Mouse (Mus musculus) hematopoietic stem cell, adult 5-6 weeks (primary cell): Measurements from ENCODE around the gene Mafg. TPM values are rescaled to one million over a fixed set of nuclear protein-coding genes. Genes with fewer than 3 reads are reported as not detected.
"Not testable (repeated sequence)": the region's sequence is repeated elsewhere in the genome, so short reads cannot be mapped to it uniquely, and the experiment has no call there.

Experiments used
- ATAC-seq, 2 experiments: fragments of 125-278 bp in 1 of 2; replicated peaks in 1 of 2; 2 replicates each; pipeline ENCODE4 v1.8.0; 2016 to 2017; ENCODE audit warnings: inconsistent platforms in 2 of 2, mild to moderate bottlenecking in 2 of 2, moderate number of reproducible peaks in 2 of 2, low read depth in 1 of 2, moderate TSS enrichment in 1 of 2; ENCODE audit not compliant: low FRiP score in 2 of 2, poor library complexity in 2 of 2, severe bottlenecking in 2 of 2, insufficient read depth in 1 of 2, low TSS enrichment in 1 of 2
- total RNA-seq: library from RNA; stranded (forward); fragments of 172-1452, 232-1000 nt; gene quantifications from 2 replicates; pipeline ENCODE4 v1.2.3, GENCODE M21; 2017

The Mafg gene
- total RNA-seq, 1 experiment from 2014 or later, result 33.2 TPM

- no peak for ATAC-seq
These were observed 19.9 kb downstream of the Mafg start for GRCm38 (mm10) chr11:120613481-120613972.

DNA sequence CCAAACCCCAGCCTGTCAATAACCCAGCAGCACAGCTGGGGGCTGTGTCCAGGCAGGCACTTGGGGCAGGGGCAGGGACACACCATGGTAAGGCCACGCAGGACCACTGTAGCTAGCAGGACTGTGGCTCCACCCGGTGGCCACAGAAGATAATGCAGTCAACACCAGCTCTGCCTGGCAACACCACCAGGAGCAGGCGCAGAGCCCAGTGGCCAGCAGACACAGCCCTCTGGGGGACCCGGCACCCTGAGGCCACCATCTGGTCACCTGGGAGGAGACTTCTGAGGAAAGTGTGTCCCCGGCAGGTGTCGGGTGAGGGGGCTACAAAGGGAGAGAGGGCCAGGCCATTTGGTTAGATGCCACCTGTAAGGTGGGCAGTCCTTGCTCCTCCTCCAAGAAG, 20.6 kb downstream of the Mafg start:
- peak; percentile 64 to 65 for ATAC-seq

GRCm38 (mm10) chr11:120610477-120611046, 22.8 kb downstream of the Mafg start:
- no peak for ATAC-seq

GRCm38 (mm10) chr11:120609250-120609649, 24.1 kb downstream of the Mafg start:
- no peak for ATAC-seq

DNA sequence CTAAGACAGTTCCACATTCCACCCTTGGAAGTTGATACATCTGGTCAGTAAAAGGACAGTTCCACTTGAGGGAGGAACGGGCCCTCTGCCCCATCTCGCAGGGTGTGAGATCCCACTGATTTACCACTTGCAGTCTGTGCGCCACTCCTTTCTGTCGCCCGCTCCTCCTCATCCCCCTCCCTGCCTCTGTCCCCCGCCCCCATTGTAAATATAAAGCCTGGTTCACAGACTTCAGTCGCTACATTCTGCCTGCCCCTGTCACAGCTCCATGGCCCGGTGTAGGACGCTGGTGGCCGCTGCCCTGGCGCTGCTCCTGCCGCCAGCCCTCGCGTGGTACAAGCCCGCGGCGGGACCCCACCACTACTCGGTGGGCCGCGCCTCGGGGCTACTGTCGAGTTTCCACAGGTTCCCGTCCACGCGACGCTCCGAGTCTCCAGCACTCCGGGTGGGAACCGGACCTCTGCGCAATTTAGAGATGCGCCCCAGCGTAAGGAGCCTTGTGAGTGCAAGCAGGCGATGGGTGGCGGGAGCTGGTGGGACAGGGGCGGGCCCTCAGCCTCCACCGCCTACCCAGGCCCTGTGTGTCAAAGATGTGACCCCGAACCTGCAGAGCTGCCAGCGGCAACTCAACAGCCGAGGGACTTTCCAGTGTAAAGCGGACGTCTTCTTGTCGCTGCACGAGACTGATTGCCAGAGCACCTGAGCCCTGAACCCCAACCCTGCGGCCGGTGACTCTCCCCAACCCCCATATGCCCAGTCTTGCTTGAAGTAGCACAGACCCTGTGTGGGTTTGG, 25.0 kb downstream of the Mafg start, which contains the start of gene Npb:
Npb (plus strand) TSS at position 237 of the 794 bp plus-strand sequence.
- no peak for ATAC-seq

DNA sequence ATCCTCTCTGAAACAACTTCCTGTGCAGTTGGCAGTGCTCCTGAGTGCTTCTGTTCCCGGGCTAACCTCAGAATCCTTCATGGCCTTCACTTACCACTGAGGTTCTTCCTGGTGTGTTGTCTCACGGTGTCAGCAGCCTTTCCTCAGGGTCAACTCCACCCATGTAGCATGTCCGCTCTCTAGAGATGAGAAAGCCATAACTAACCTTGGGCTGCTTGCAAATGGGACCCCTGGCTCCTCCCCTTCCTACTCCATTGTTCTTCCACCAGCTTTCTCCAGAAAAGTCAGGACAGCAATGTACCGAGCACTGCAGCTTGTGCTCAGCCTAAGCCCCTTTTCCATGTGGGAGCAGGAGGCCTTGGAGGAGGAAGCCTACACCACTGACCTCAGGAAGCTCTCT, 26.6 kb downstream of the Mafg start:
- ATAC-seq, result no peak

DNA sequence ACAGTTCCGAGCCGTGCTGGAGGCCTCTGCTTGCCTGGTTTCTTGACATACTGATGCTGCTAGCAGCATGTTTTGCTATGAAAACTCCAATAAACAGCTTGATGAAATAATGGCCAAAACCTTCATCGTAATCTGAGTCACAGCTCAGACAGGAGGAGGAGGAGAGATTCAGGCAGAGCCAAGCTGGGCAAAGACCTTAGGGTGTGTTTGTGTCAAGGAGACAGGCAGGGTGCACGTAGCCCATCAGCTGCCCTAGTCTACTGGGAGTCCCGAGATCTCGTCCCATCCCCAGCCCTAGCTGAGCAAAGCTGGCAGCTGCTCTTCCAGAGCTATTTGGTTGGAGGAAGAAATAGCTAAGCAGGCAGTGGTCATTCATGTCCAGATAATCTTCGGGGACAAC, 27.7 kb downstream of the Mafg start:
- ATAC-seq, result no peak

DNA sequence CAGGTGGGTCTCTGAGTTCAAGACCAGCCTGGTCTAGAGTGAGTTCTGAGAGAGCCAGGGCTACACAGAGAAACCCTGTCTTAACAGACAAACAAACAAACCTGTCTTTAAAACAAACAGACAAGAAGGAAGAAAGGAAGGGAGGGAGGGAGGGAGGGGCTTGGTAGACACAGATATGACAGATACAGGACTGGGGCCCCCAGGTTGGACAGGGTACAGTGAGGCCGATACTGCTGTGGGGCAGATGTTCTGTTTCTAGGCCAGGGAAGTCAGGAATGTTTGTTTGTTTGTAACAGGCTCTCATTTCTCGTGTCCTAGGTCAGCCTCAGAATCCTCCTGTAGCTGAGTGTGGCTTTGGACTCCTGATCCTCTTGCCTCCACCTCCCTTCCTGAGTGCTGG, 29.9 kb downstream of the Mafg start:
- ATAC-seq, result no peak

DNA sequence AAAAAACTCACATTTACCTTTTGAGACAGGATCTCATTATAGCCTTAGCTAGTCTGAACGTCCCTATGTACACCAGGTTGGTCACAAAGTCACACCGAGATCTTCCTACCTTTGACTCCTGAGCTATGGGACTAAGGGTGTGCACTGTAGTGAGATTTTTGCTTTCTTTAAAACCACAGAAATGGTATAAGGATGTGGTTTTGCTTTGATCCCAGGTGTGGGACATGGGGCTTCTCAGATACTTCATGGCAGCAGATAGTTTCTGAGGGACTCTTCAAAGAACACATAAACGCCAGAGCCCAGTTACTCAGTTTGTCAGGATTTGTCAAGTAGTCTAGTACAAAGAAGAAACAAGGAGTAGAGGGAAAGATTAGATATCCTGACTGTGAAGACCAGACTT, 32.7 kb downstream of the Mafg start:
- no peak for ATAC-seq

- ATAC-seq, result no peak
These were observed 34.3 kb downstream of the Mafg start for GRCm38 (mm10) chr11:120598990-120599549.

- ATAC-seq, result peak; percentile 88 to 90
These were observed 35.0 kb downstream of the Mafg start, which contains the start of the genes Alyref and Anapc11 for GRCm38 (mm10) chr11:120598283-120598989. Gene Alyref (minus strand): TSS chr11:120598365. Gene Anapc11 (plus strand): TSS chr11:120598421.

DNA sequence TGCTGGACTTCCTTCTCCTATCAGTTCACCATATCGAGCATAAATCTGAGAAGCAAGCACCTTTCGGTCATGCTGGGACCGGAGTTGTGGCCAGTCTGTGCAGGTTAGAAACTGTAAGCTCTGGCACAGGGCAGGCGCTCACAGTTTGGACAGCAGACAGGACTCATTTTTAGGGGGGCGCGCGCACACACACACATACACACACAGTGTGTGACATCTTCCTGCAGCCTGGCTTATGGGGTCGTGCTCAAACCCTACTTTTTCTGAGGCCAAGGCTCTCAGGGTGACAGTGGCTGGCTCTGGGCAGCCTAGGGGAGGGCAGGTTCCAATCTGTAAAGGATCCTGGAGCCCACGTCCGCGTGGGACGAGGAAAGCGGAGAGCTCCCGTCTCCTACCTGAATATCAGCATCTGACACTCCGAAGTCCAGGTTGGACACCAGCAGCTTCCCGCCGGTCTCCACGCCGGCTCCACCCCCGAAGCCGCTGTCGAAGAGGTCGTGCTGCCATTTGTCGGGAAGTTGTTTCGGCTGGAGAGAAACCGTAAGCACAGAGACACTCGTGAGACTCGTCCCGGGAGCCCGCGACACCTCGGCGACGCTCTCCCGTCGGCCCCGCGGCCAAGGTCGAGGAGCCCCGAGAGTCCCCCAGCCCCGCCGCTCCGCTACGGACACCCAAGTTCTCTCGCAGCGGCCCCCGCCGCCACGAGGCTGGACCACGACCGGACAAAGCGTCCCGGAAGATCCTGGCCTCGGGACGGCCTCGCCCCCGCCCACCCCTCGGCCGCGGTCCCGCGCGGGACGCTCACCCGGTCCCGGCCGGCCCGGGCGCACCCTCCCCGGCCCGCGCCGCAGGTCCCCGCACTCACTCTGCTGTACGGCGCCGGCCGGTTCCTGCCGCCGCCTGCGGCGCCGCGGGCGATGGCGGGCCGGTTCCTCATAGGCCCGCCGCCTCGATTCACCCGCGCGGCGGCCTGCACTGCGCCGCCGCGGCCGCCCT, 35.9 kb downstream of the Mafg start:
- no peak for ATAC-seq

DNA sequence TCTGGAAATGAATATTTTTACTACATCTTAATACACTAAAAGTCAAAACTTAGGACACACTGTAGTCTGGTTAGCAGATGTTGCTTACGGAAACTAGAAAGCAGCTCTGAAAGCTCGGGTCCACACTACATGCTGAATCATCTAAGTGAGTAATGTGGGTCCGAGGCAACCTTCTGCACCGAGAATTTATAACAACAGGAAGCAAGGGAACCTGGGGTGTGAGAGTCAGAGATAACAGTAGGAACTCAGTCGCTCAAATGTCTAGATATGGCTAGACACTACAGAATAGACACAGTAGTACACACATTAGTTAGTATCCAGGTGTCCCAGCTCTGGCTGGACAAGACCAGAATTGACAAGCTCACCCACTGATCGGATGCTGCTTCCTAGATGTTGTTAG, 44.9 kb downstream of the Mafg start:
- ATAC-seq, result peak in 1 of 2 experiments; percentile 42; a peak in 2 of 4 replicates

DNA sequence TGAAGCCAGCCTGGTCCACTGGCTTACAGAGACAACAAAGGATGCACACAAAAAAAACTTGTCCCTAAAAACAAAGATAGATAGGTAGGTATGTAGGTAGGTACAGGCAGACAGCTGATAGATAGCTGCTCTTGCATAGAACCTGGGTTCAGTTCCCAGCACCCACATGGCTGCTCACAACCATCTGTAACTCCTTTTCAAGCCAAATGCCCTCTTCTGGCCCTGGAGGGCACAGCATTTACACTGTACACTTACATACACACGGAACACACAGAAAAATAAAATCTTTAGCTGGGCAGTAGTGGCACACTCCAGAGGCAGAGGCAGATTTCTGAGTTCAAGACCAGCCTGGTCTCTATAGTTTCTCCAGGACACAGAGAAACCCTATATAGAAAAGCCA, 49.5 kb downstream of the Mafg start:
- no peak for ATAC-seq

- ATAC-seq, result not testable (repeated sequence)
These were observed 50.5 kb downstream of the Mafg start for GRCm38 (mm10) chr11:120582982-120583293.

- no peak for ATAC-seq
These were observed 51.0 kb downstream of the Mafg start for GRCm38 (mm10) chr11:120582268-120582981.
